ENCODE assay signal across 34 mouse cellular contexts in genomic region chr6:133338535-133338934, GRCm38 (mm10). TPM values are rescaled to one million over a fixed set of nuclear protein-coding genes. Genes with fewer than 3 reads are reported as not detected.
DNase-seq lines count a peak whose midpoint lies in the region; ATAC-seq and TF ChIP-seq lines count a peak whose summit lies in the region.
"Had no signal": no experiment of that assay in that cellular context is flagged by ENCODE, and none has a peak within 500 bp of the region (broad histone marks: within the 10 kb centered on the region; RNA-seq: fewer than 3 reads in every experiment).

No protein-coding gene starts in this region.

- no peaks in the 10 kb centered on the region for H3K79me2 ChIP-seq in CH12.LX (replicated peaks; ENCODE audit: control insufficient read depth, extremely low read depth, insufficient read depth, poor library complexity, severe bottlenecking)

- H3K4me2 ChIP-seq in kidney, postnatal 0 days (ENCODE audit: low read length), result no peak overlapping the region
- H3K4me2 ChIP-seq in kidney, embryonic 15.5 days, result no peak overlapping the region
- H3K4me2 ChIP-seq in CH12.LX (ENCODE audit: insufficient read depth, low read depth, poor library complexity, severe bottlenecking), result no peak overlapping the region
- H3K4me2 ChIP-seq in stomach, postnatal 0 days (replicated peaks; ENCODE audit: low read depth), result no peak overlapping the region
- H3K4me2 ChIP-seq: embryonic facial prominence, embryonic 12.5 days; embryonic facial prominence, embryonic 15.5 days; heart, embryonic 13.5 days; hindbrain, embryonic 13.5 days had no signal

- H3K27ac ChIP-seq in kidney, postnatal 0 days, result no peak overlapping the region
- H3K27ac ChIP-seq in kidney, embryonic 15.5 days, result no peak overlapping the region
- no peak overlapping the region for H3K27ac ChIP-seq in CH12.LX (ENCODE audit: insufficient read depth, low read depth)
- H3K27ac ChIP-seq in stomach, postnatal 0 days (replicated peaks), result no peak overlapping the region
- H3K27ac ChIP-seq: embryonic facial prominence, embryonic 12.5 days; embryonic facial prominence, embryonic 15.5 days; heart, embryonic 10.5 days; heart, embryonic 13.5 days; hindbrain, embryonic 10.5 days; hindbrain, embryonic 13.5 days had no signal

- no peak for TF ChIP-seq EP300 in CH12.LX (IDR thresholded peaks at IDR 0.05; ENCODE audit: low read length)
- TF ChIP-seq EP300 in stomach, postnatal 0 days (optimal IDR thresholded peaks at IDR 0.05), result no peak

- intact Hi-C loops in heart, postnatal 14 days (cut with DNase I), result no loop called here

- in situ Hi-C loops in CH12.LX (cut with MboI; ENCODE audit: low pct_ligation_motif_present, low pct_unique_long_range_greater_than_20kb, low sequenced_read_pairs), result no loop called here

- H3K36me3 ChIP-seq in kidney, postnatal 0 days (ENCODE audit: insufficient read depth, low read length), result no peaks in the 10 kb centered on the region
- no peaks in the 10 kb centered on the region for H3K36me3 ChIP-seq in kidney, embryonic 15.5 days
- H3K36me3 ChIP-seq in CH12.LX (replicated peaks in 1 of 2; ENCODE audit: control insufficient read depth in 1 of 2, insufficient read depth in 1 of 2, low read length in 1 of 2), result no peaks in the 10 kb centered on the region
- no peaks in the 10 kb centered on the region for H3K36me3 ChIP-seq in stomach, postnatal 0 days (ENCODE audit: control insufficient read depth, insufficient read depth, low read length)
- H3K36me3 ChIP-seq: embryonic facial prominence, embryonic 12.5 days; embryonic facial prominence, embryonic 15.5 days; heart, embryonic 10.5 days; heart, embryonic 13.5 days; hindbrain, embryonic 10.5 days; hindbrain, embryonic 13.5 days had no signal

- ATAC-seq in kidney, postnatal 0 days (replicated peaks; ENCODE audit: low FRiP score, low read depth), result no peak
- ATAC-seq in kidney, embryonic 15.5 days (replicated peaks; ENCODE audit: low FRiP score), result no peak
- ATAC-seq in stomach, postnatal 0 days (ENCODE audit: low FRiP score, low TSS enrichment), result no peak
- no peak for ATAC-seq in monocyte, adult 5-6 weeks (replicated peaks; ENCODE audit: insufficient number of reproducible peaks, low FRiP score, low TSS enrichment, poor library complexity, severe bottlenecking)
- ATAC-seq: forebrain, embryonic 14.5 days; forebrain, postnatal 0 days had no signal

- TF ChIP-seq POLR2A in CH12.LX (IDR thresholded peaks at IDR 0.05; ENCODE audit: low read depth, low read length), result no peak

- no peak overlapping the region for H3K9ac ChIP-seq in kidney, postnatal 0 days (ENCODE audit: low read depth, low read length)
- no peak overlapping the region for H3K9ac ChIP-seq in kidney, embryonic 15.5 days
- H3K9ac ChIP-seq in CH12.LX (ENCODE audit: insufficient read depth, low read depth), result no peak overlapping the region
- no peak overlapping the region for H3K9ac ChIP-seq in stomach, postnatal 0 days (ENCODE audit: low read length)
- H3K9ac ChIP-seq: embryonic facial prominence, embryonic 12.5 days; embryonic facial prominence, embryonic 15.5 days; forebrain, postnatal 0 days; heart, embryonic 13.5 days; hindbrain, embryonic 13.5 days had no signal

- H3K4me3 ChIP-seq in kidney, postnatal 0 days (replicated peaks; ENCODE audit: low read depth, low read length), result no peak overlapping the region
- no peak overlapping the region for H3K4me3 ChIP-seq in kidney, embryonic 15.5 days (replicated peaks)
- no peak overlapping the region for H3K4me3 ChIP-seq in CH12.LX (replicated peaks in 1 of 3; ENCODE audit: low read depth in 2 of 3, low read length in 2 of 3, poor library complexity in 1 of 3)
- H3K4me3 ChIP-seq in stomach, postnatal 0 days (ENCODE audit: low read depth, low read length), result no peak overlapping the region
- H3K4me3 ChIP-seq: embryonic facial prominence, embryonic 12.5 days; embryonic facial prominence, embryonic 15.5 days; heart, embryonic 10.5 days; heart, embryonic 13.5 days; hindbrain, embryonic 10.5 days; hindbrain, embryonic 13.5 days had no signal

- TF ChIP-seq CTCF in kidney, postnatal 0 days (IDR thresholded peaks at IDR 0.05; ENCODE audit: low read depth), result peak; percentile 31; the same call in 1 of the 2 replicates
- TF ChIP-seq CTCF in CH12.LX (conservative IDR thresholded peaks at IDR 0.05 in 1 of 2, IDR thresholded peaks at IDR 0.05 in 1 of 2; ENCODE audit: low read depth in 2 of 2, low read length in 2 of 2), result peak in 1 of 2 experiments; percentile 18; a peak in 1 of 4 replicates
- peak; percentile 51 for TF ChIP-seq CTCF in stomach, postnatal 0 days (IDR thresholded peaks at IDR 0.05; ENCODE audit: low read depth)

- no peaks in the 10 kb centered on the region for H3K27me3 ChIP-seq in kidney, postnatal 0 days (ENCODE audit: insufficient read depth, low read length)
- no peaks in the 10 kb centered on the region for H3K27me3 ChIP-seq in kidney, embryonic 15.5 days
- peaks cover 3% of the 10 kb centered on the region for H3K27me3 ChIP-seq in CH12.LX (replicated peaks)
- no peaks in the 10 kb centered on the region for H3K27me3 ChIP-seq in stomach, postnatal 0 days (ENCODE audit: control insufficient read depth, insufficient read depth, low read length)
- H3K27me3 ChIP-seq: embryonic facial prominence, embryonic 12.5 days; embryonic facial prominence, embryonic 15.5 days; heart, embryonic 13.5 days; hindbrain, embryonic 13.5 days had no signal

- dilution Hi-C loops in CH12.LX (cut with MboI; ENCODE audit: extremely low pct_ligation_motif_present, extremely low pct_unique_long_range_greater_than_20kb, low sequenced_read_pairs), result no loop called here

- peak; percentile 9 for DNase-seq in heart, postnatal 4 days
- no peak for DNase-seq in heart, postnatal 14 days
- DNase-seq in kidney, postnatal 0 days (ENCODE audit: low spot score), result no peak
- no peak for DNase-seq in CH12.LX (ENCODE audit: extremely low read depth)
- DNase-seq in stomach, postnatal 0 days (ENCODE audit: low spot score), result no peak
- DNase-seq in layer of hippocampus, adult 18-20 months (ENCODE audit: low spot score in 2 of 2), result no peak
- DNase-seq: adrenal gland, adult 2 months; adrenal gland, postnatal 14 days; B cell, adult 2 months; cerebellum, adult 11 months; cerebellum, adult 2 months; cerebellum, adult 9-11 months; cerebellum, postnatal 25 days; forebrain, postnatal 0 days; gastrocnemius, postnatal 25 days; heart, adult 18-20 months; kidney, adult 18-20 months had no signal

- no peaks in the 10 kb centered on the region for H3K4me1 ChIP-seq in kidney, postnatal 0 days (replicated peaks; ENCODE audit: insufficient read depth, low read length)
- no peaks in the 10 kb centered on the region for H3K4me1 ChIP-seq in kidney, embryonic 15.5 days
- no peaks in the 10 kb centered on the region for H3K4me1 ChIP-seq in CH12.LX (ENCODE audit: control insufficient read depth in 1 of 2, insufficient read depth in 2 of 2)
- H3K4me1 ChIP-seq in stomach, postnatal 0 days (replicated peaks; ENCODE audit: control insufficient read depth, insufficient read depth), result no peaks in the 10 kb centered on the region
- H3K4me1 ChIP-seq: embryonic facial prominence, embryonic 12.5 days; embryonic facial prominence, embryonic 15.5 days; heart, embryonic 10.5 days; hindbrain, embryonic 10.5 days; hindbrain, embryonic 13.5 days had no signal

- 84% methylated on average over 1 of the region's 1 CpGs for WGBS in kidney, postnatal 0 days
- 76% methylated on average over 1 of the region's 1 CpGs for WGBS in kidney, embryonic 15.5 days
- 74% methylated on average over 1 of the region's 1 CpGs for WGBS in stomach, postnatal 0 days

- TF ChIP-seq RAD21 in CH12.LX (IDR thresholded peaks at IDR 0.05; ENCODE audit: low read depth, low read length), result peak; percentile 16

- no peaks in the 10 kb centered on the region for H3K9me3 ChIP-seq in kidney, postnatal 0 days (replicated peaks; ENCODE audit: low read length)
- H3K9me3 ChIP-seq in kidney, embryonic 15.5 days (replicated peaks), result no peaks in the 10 kb centered on the region
- no peaks in the 10 kb centered on the region for H3K9me3 ChIP-seq in CH12.LX (replicated peaks; ENCODE audit: low read length)
- H3K9me3 ChIP-seq in stomach, postnatal 0 days (ENCODE audit: control insufficient read depth, low read length), result no peaks in the 10 kb centered on the region
- H3K9me3 ChIP-seq: embryonic facial prominence, embryonic 12.5 days; embryonic facial prominence, embryonic 15.5 days; heart, embryonic 10.5 days; heart, embryonic 13.5 days; hindbrain, embryonic 10.5 days; hindbrain, embryonic 13.5 days had no signal

TF ChIP-seq in CH12.LX, 34 proteins besides CTCF, POLR2A, EP300 and RAD21:
- TF ChIP-seq NELFE (IDR thresholded peaks at IDR 0.05; ENCODE audit: low read depth, low read length) (no peak), JUND (conservative IDR thresholded peaks at IDR 0.05; ENCODE audit: low read depth, low read length) (no peak), IRF4 (IDR thresholded peaks at IDR 0.05; ENCODE audit: low read depth, low read length) (no peak), PAX5 (IDR thresholded peaks at IDR 0.05; ENCODE audit: low read length) (no peak), BHLHE40 (IDR thresholded peaks at IDR 0.05; ENCODE audit: low read depth, low read length) (no peak), ZMIZ1 (IDR thresholded peaks at IDR 0.05; ENCODE audit: low read depth, low read length) (no peak), USF2 (conservative IDR thresholded peaks at IDR 0.05; ENCODE audit: low read depth, low read length) (no peak), POLR2AphosphoS2 (IDR thresholded peaks at IDR 0.05; ENCODE audit: low read depth, low read length) (no peak), MAFK (IDR thresholded peaks at IDR 0.05; ENCODE audit: insufficient replicate concordance, low read length) (no peak), MEF2A (IDR thresholded peaks at IDR 0.05; ENCODE audit: borderline replicate concordance, low read depth, low read length) (no peak)

RNA-seq across cellular contexts. Expression of gene 5530400C23Rik, which starts 46.5 kb away (rescaled TPM):
- not detected for total RNA-seq in heart, postnatal 4 days (2021)
- total RNA-seq in heart, postnatal 14 days (2021), result not detected
- polyA plus RNA-seq in kidney, postnatal 0 days (2015; fragmentation: Nextera tagmentation; extraction: Ambion mirVana), result not detected in 2 replicates
- not detected in 2 replicates for polyA plus RNA-seq in kidney, embryonic 15.5 days (2015; fragmentation: Nextera tagmentation; extraction: Ambion mirVana)
- total RNA-seq in CH12.LX (2012; rRNA removed) (not detected in 2 replicates), CH12.LX (2014; rRNA removed) (not detected in 2 replicates)
- not detected in 2 replicates for polyA plus RNA-seq in CH12.LX (2012; ENCODE audit: insufficient read length, low read depth)
- not detected in 2 replicates for polyA plus RNA-seq in stomach, postnatal 0 days (2015; fragmentation: Nextera tagmentation; extraction: Ambion mirVana)
- not detected in 3 replicates for total RNA-seq in monocyte, adult 5-6 weeks (2017)
- total RNA-seq in layer of hippocampus, adult 18-20 months (2021), result not detected
- total RNA-seq: adrenal gland, adult 2 months; adrenal gland, postnatal 14 days; adrenal gland, postnatal 4 days; common myeloid progenitor, adult 5-6 weeks; forebrain, postnatal 0 days; gastrocnemius, adult 8-10 months; gastrocnemius, postnatal 25 days; heart, adult 18-20 months had no signal
- polyA plus RNA-seq: adrenal gland, adult 2 months; cerebellum, adult 2 months; embryonic facial prominence, embryonic 12.5 days; embryonic facial prominence, embryonic 15.5 days; forebrain, embryonic 11.5 days; forebrain, embryonic 14.5 days; forebrain, postnatal 0 days; frontal cortex, adult 2 months; gonadal fat pad, adult 2 months; heart, embryonic 10.5 days; heart, embryonic 13.5 days; heart, embryonic 16.5 days; hindbrain, embryonic 10.5 days; hindbrain, embryonic 13.5 days; intestine, embryonic 14.5 days had no signal
